ENCODE assay signal across 8 mouse cellular contexts in the genomic region with DNA sequence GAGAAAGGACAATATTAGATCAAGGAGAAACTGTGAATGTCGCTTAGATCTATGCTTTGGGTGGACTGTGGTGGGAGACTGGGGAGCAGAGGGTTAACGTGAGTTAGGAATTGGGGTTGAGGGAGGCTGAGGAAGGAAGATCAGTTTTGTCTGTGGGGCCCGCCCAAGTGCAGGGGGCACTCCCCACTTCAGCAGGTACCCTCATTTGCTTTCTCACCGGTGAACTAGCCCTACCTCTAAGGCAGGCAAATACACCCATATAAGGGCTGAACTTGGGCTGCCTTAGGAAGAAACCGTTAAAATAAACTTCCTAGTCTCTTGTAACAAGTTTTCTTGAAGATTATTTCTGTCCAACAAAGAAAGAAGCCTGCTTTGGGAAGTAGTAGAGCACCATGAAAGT. TPM values are rescaled to one million over a fixed set of nuclear protein-coding genes. Genes with fewer than 3 reads are reported as not detected.
DNase-seq lines count a peak whose midpoint lies in the region; ATAC-seq and TF ChIP-seq lines count a peak whose summit lies in the region.

No protein-coding gene starts in this region.

- peaks cover 5% of the 10 kb centered on the region; the same call in 1 of the 2 replicates for H3K4me1 ChIP-seq in heart, embryonic 15.5 days (replicated peaks)
- peaks cover 11% of the 10 kb centered on the region; the same call in 1 of the 2 replicates for H3K4me1 ChIP-seq in embryonic facial prominence, embryonic 15.5 days
- H3K4me1 ChIP-seq in liver, embryonic 14.5 days (replicated peaks; ENCODE audit: control insufficient read depth in 2 of 2, insufficient read depth in 2 of 2, low read length in 1 of 2): peaks cover 39 to 53% of the 10 kb centered on the region in 2 experiments

- no peak for DNase-seq in heart, adult 8-10 months (ENCODE audit: low spot score)
- DNase-seq in 416B (ENCODE audit: low read depth): peak; percentile 82
- DNase-seq in liver, embryonic 14.5 days (ENCODE audit: low read depth in 3 of 3, low spot score in 3 of 3): no peak
- DNase-seq in left cerebral cortex, adult 9 months (ENCODE audit: low spot score in 2 of 2): no peak
- DNase-seq in embryo, embryonic 10 days (ENCODE audit: low spot score): no peak
- DNase-seq in kidney, adult 9 months: no peak

- 38% methylated on average over 5 of the region's 5 CpGs for WGBS in heart, embryonic 15.5 days
- WGBS in embryonic facial prominence, embryonic 15.5 days: 20% methylated on average over 5 of the region's 5 CpGs
- 5% methylated on average over 5 of the region's 5 CpGs for WGBS in liver, embryonic 14.5 days (ENCODE audit: insufficient replicate concordance)

- H3K9ac ChIP-seq in heart, embryonic 15.5 days: no peak overlapping the region
- no peak overlapping the region for H3K9ac ChIP-seq in embryonic facial prominence, embryonic 15.5 days
- peak overlapping the region; percentile 82 for H3K9ac ChIP-seq in liver, embryonic 14.5 days (replicated peaks)

- no peaks in the 10 kb centered on the region for H3K27me3 ChIP-seq in heart, embryonic 15.5 days
- peaks cover 14% of the 10 kb centered on the region; the same call in 1 of the 2 replicates for H3K27me3 ChIP-seq in embryonic facial prominence, embryonic 15.5 days
- H3K27me3 ChIP-seq in liver, embryonic 14.5 days (ENCODE audit: control insufficient read depth, insufficient read depth, low read length): no peaks in the 10 kb centered on the region

- no peak for ATAC-seq in heart, embryonic 15.5 days (replicated peaks; ENCODE audit: insufficient number of reproducible peaks, insufficient read depth, low FRiP score, low read depth)
- ATAC-seq in embryonic facial prominence, embryonic 15.5 days (ENCODE audit: insufficient number of reproducible peaks, low FRiP score, low TSS enrichment, low read depth): no peak
- no peak for ATAC-seq in liver, embryonic 14.5 days (ENCODE audit: insufficient read depth)

- H3K4me3 ChIP-seq in heart, embryonic 15.5 days: peak overlapping the region; percentile 72; the same call in 1 of the 2 replicates
- H3K4me3 ChIP-seq in embryonic facial prominence, embryonic 15.5 days (replicated peaks): peak overlapping the region; percentile 65
- peak overlapping the region; percentile 65 for H3K4me3 ChIP-seq in liver, embryonic 14.5 days (ENCODE audit: insufficient read depth in 1 of 2, low read depth in 2 of 2, low read length in 2 of 2)

- no peak overlapping the region for H3K27ac ChIP-seq in heart, embryonic 15.5 days
- no peak overlapping the region for H3K27ac ChIP-seq in embryonic facial prominence, embryonic 15.5 days (replicated peaks)
- H3K27ac ChIP-seq in liver, embryonic 14.5 days: peak overlapping the region; percentile 69

- peak overlapping the region; percentile 96 for H3K4me2 ChIP-seq in heart, embryonic 15.5 days
- peak overlapping the region; percentile 100; the same call in 1 of the 2 replicates for H3K4me2 ChIP-seq in embryonic facial prominence, embryonic 15.5 days (replicated peaks)
- H3K4me2 ChIP-seq in liver, embryonic 14.5 days (ENCODE audit: low read depth): peak overlapping the region; percentile 100

- H3K36me3 ChIP-seq in heart, embryonic 15.5 days: no peaks in the 10 kb centered on the region
- no peaks in the 10 kb centered on the region for H3K36me3 ChIP-seq in embryonic facial prominence, embryonic 15.5 days
- no peaks in the 10 kb centered on the region for H3K36me3 ChIP-seq in liver, embryonic 14.5 days (replicated peaks; ENCODE audit: control insufficient read depth, insufficient read depth, low read depth)

- TF ChIP-seq CTCF in liver, embryonic 14.5 days (IDR thresholded peaks at IDR 0.05; ENCODE audit: low read depth): no peak

- H3K9me3 ChIP-seq in heart, embryonic 15.5 days (replicated peaks): no peaks in the 10 kb centered on the region
- H3K9me3 ChIP-seq in embryonic facial prominence, embryonic 15.5 days (replicated peaks): no peaks in the 10 kb centered on the region
- H3K9me3 ChIP-seq in liver, embryonic 14.5 days (ENCODE audit: control insufficient read depth, low read length): no peaks in the 10 kb centered on the region

- no peak for TF ChIP-seq EP300 in liver, embryonic 14.5 days (IDR thresholded peaks at IDR 0.05; ENCODE audit: low read depth)

RNA-seq across cellular contexts. Expression of a gene that starts 0.6 kb away (rescaled TPM):
- 3.7 and 6.8 TPM in 2 replicates for polyA plus RNA-seq in heart, embryonic 15.5 days (2015; fragmentation: Nextera tagmentation; extraction: Ambion mirVana)
- 1 to 10 TPM in 1 of 4 experiments, under 1 TPM in 3; 0.31 to 2.2 (median 0.83) TPM for total RNA-seq in heart, adult 8-10 months (2022)
- 3.7 and 4.4 TPM in 2 replicates for polyA plus RNA-seq in embryonic facial prominence, embryonic 15.5 days (2015; fragmentation: Nextera tagmentation; extraction: Ambion mirVana)
- polyA plus RNA-seq in liver, embryonic 14.5 days (2012; rRNA removed): 15.5 and 18.1 TPM in 2 replicates
- 5.8 and 7.0 TPM in 2 replicates for polyA plus RNA-seq in liver, embryonic 14.5 days (2014; fragmentation: Nextera tagmentation; extraction: Ambion mirVana)
